Mouse (Mus musculus): ENCODE results near the gene Gm17402. TPM values are rescaled to one million over a fixed set of nuclear protein-coding genes. Genes with fewer than 3 reads are reported as not detected.
A peak's percentile ranks its signal among the peaks of the same experiment; 100 is the strongest.

Gene Gm17402
- polyA plus RNA-seq, 1 experiment from 2014 or later: not detected

DNA sequence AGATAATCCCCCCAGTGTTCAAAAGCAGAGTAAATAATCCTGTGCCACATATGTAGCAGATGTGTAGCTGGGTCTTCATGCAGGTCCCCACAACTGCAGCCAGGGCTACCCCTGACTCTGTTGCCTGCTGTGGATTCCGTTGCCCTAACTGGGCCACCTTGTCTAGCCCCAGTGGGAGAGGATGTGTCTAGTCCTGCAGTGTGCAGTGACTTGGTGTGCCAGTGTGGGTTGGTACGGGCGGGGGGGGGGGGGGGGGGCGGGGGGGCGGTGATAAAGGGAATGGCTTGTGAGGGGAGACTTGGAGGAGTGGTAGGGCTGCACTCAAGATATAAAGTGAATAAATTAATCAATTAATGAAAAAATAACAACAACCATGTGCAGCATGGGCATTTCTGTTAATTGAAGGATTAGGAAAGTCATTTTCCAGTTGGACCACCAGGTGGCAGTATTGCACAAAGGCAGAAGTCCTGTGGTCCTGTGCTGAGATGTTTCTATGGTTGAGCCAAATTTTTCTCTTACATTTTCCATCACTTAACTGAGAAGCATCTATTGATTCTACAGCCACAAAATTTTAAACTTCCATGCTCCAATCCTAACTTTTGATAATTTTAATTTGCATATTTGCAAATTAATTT, 22.7 kb downstream of the Gm17402 start:
- DNase-seq: no peak
- 21% methylated on average over 3 of the region's 5 CpGs for WGBS (ENCODE audit: insufficient replicate concordance)
- Histone ChIP-seq H3K36me3 (peaks cover 4% of the 10 kb centered on the region), H3K9me3 (replicated peaks) (no peaks in the 10 kb centered on the region), H3K27me3 (no peaks in the 10 kb centered on the region), H3K27ac (no peak overlapping the region), H3K4me2 (no peak overlapping the region), H3K9ac (no peak overlapping the region), H3K4me3 (replicated peaks) (no peak overlapping the region), H3K4me1 (replicated peaks) (no peaks in the 10 kb centered on the region)
- ATAC-seq (ENCODE audit: low read depth): no peak

DNA sequence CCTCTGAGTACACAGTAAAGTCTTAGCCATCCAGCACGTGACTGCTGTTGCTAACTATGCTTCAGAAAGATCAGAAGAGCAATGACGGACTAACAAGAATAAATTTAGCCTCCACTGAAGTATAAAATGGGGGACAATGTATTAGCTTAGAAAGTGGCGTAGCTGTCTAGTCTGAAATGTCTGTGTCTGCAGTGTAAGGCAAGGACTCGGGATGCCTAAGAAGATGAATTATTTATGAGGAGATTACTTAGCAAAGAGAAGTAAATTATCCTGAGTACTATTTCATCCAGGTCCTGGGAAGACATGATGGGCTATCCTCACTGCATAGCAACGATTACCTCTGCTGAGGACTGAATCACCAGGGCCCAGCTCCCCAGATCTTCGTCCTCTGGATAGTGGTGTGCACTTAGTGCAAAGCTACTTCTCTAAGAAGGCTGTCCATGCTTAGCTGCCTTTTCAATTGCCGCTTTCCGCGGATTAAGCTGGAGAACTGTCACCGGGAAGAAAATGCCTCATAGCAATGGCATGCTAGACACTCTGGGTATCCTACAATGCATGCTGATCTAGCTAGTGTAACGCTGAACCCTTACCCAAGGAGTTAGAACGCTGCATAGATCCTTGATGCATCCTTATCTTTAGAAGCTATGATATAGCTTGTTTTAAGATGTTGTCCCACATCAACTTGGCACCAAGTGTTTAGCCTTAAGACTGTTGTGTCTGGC, 23.4 kb downstream of the Gm17402 start:
- Histone ChIP-seq H3K27me3 (no peaks in the 10 kb centered on the region), H3K4me2 (no peak overlapping the region), H3K4me3 (replicated peaks) (no peak overlapping the region), H3K36me3 (no peaks in the 10 kb centered on the region), H3K9ac (no peak overlapping the region), H3K27ac (no peak overlapping the region), H3K9me3 (replicated peaks) (no peaks in the 10 kb centered on the region), H3K4me1 (replicated peaks) (no peaks in the 10 kb centered on the region)
- 76% methylated on average over 12 of the region's 12 CpGs for WGBS (ENCODE audit: insufficient replicate concordance)
- ATAC-seq (ENCODE audit: low read depth) (no peak), DNase-seq (no peak)

DNA sequence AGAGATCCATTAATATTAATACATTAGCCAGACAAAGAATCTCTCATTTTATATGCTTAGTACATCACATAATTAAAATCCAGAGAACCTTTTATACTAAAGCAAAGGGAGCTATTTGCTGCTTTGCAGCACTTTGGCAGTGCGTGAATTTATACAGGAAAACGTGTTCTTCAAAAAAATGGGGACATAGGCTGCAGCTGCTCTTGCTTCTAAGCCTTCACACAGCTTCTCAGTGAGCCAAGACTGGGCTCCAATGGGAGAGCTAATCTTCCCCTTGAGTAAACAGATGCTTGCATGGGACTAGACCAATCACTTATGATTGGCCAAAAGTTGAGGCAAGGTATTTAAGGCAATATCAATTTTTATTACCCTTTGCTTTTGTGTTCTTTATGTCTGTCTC, 28.3 kb downstream of the Gm17402 start:
- WGBS (ENCODE audit: insufficient replicate concordance): 63% methylated on average over 2 of the region's 2 CpGs

DNA sequence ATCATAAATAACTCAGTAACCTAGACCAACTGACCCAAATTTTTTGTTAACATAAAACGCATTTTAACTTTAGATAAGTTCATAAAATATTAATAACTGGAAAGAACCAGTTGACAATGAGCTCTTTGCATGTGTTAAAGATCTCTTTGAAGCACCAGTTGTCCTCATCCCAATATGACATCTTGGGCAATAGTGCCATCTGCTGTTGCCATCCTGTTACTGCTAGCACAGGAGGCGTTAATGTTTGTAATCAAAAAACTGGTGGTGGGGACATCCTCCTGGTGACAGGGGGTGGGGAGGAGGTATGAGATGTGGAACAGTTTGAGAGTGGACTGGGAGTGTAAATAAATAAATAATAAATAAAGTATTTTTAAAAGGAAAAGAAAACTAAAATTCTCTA, 30.4 kb downstream of the Gm17402 start:
- no peaks in the 10 kb centered on the region for H3K9me3 ChIP-seq (replicated peaks)
- 15% methylated on average over 2 of the region's 2 CpGs for WGBS (ENCODE audit: insufficient replicate concordance)
- DNase-seq: peak; percentile 12

More for the DNA sequence above, 28.3 kb downstream of the Gm17402 start:
- Histone ChIP-seq H3K36me3 (no peaks in the 10 kb centered on the region), H3K4me1 (replicated peaks) (no peaks in the 10 kb centered on the region), H3K27me3 (no peaks in the 10 kb centered on the region), H3K4me3 (replicated peaks) (no peak overlapping the region), H3K27ac (no peak overlapping the region), H3K4me2 (no peak overlapping the region), H3K9ac (no peak overlapping the region), H3K9me3 (replicated peaks) (no peaks in the 10 kb centered on the region)
- no peak for ATAC-seq (ENCODE audit: low read depth)
- DNase-seq: no peak

DNA sequence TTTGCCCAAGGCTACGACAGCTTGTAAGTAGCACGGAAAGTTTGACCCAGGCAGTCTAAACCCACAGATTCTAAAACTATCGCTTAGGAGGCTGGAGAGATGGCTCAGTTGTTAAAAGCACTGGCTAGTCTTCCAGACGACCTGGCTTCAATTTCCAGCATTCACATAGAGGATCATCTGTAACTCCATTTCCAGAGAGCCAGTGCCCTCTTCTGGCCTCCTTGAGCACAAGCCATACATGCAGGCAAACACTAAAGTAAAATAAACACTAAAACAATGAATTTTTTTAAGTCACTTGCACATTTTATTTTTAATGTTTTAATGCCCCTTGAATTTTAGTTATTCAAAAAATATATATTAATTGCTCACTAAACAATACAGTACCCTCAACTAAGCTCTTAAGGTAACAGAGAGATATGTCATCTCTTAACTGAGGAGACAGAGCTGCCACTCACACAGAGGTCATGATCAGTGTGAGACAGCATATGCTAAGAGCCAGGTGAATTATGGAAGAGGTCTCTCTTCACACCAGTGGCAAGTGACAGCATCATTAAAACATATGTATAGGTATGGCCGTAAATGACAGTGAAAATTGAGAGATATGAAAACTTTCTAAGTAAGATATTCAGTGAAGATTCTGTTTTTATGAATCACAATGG, 31.8 kb downstream of the Gm17402 start:
- 44% methylated on average over 5 of the region's 5 CpGs for WGBS (ENCODE audit: insufficient replicate concordance)
- ATAC-seq (ENCODE audit: low read depth): no peak

More for the DNA sequence above, 30.4 kb downstream of the Gm17402 start:
- Histone ChIP-seq H3K4me2 (no peak overlapping the region), H3K4me1 (replicated peaks) (no peaks in the 10 kb centered on the region), H3K36me3 (no peaks in the 10 kb centered on the region), H3K27me3 (no peaks in the 10 kb centered on the region), H3K27ac (no peak overlapping the region), H3K9ac (no peak overlapping the region), H3K4me3 (replicated peaks) (no peak overlapping the region)
- no peak for ATAC-seq (ENCODE audit: low read depth)

DNA sequence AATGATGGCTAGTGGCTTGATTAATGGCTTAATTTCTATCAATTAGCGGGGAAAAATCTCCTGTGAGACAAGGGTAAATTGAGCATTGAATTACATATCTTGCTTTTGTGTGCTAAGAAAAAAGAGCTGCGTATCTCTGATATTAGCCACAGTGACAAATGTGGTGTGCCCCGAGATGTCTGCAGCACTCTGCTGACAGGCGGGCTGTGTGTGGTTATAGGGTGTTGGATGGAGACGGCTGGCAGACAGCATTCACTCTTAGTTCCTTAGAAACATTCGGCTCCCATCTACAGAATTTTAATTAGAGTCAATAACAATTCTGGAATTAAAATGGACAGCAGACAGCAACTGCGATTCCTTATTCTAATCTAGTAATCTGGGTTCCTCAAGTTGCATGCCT, 34.0 kb downstream of the Gm17402 start:
- no peaks in the 10 kb centered on the region for H3K4me1 ChIP-seq (replicated peaks)
- DNase-seq (no peak), ATAC-seq (ENCODE audit: low read depth) (no peak)
- WGBS (ENCODE audit: insufficient replicate concordance): 70% methylated on average over 7 of the region's 7 CpGs
- no peak overlapping the region for H3K9ac ChIP-seq
- H3K9me3 ChIP-seq (replicated peaks): no peaks in the 10 kb centered on the region
- H3K27me3 ChIP-seq: no peaks in the 10 kb centered on the region
- H3K4me3 ChIP-seq (replicated peaks): no peak overlapping the region
- no peaks in the 10 kb centered on the region for H3K36me3 ChIP-seq
- H3K27ac ChIP-seq: no peak overlapping the region
- no peak overlapping the region for H3K4me2 ChIP-seq

More for the DNA sequence above, 31.8 kb downstream of the Gm17402 start:
- H3K9ac ChIP-seq: no peak overlapping the region
- H3K4me1 ChIP-seq (replicated peaks): no peaks in the 10 kb centered on the region
- H3K4me3 ChIP-seq (replicated peaks): no peak overlapping the region
- H3K9me3 ChIP-seq (replicated peaks): no peaks in the 10 kb centered on the region
- H3K27ac ChIP-seq: no peak overlapping the region
- no peaks in the 10 kb centered on the region for H3K36me3 ChIP-seq
- H3K27me3 ChIP-seq: no peaks in the 10 kb centered on the region
- no peak for DNase-seq
- H3K4me2 ChIP-seq: no peak overlapping the region

DNA sequence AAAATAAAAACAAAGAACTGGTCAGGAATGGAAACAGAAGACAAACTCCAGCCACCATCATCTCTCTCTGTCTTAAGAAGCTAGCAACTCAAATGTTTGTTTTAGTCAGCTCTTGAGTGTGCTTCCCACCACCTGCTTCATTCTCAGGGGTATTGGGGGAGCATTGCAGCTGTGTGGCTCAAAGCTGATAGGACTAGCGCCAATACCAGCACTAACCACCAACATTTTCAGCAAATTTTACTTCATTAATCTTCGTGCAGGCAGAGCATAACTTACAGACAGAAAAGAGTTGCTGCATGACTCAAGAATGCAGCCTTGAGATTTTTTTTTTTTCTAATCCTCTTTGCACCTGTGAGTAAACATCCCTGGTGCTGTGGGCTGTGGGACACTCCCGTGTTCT, 35.4 kb downstream of the Gm17402 start:
- 47% methylated on average over 3 of the region's 3 CpGs for WGBS (ENCODE audit: insufficient replicate concordance)
- H3K9ac ChIP-seq: no peak overlapping the region

DNA sequence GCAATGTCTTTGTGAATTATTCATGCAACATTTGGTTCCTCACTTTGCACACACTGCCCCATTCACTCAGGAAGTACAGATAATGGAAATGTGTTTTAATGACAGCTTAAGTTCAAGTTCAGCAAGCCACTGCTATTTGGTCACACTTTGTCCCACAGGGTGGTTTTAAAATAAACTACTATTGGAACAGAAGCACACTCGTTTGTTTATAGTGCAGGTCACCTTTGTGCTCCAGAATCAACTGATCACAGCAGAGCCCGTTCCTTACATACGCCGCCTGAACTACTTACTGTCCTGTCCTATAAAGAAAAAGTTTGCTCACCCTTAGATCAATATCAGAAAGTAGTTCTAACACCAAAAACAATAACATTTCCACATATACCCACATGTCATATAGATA, 52.5 kb downstream of the Gm17402 start:
- no peaks in the 10 kb centered on the region for H3K4me1 ChIP-seq (replicated peaks)
- no peaks in the 10 kb centered on the region for H3K36me3 ChIP-seq
- H3K9ac ChIP-seq: no peak overlapping the region
- 74% methylated on average over 4 of the region's 4 CpGs for WGBS (ENCODE audit: insufficient replicate concordance)
- H3K4me2 ChIP-seq: no peak overlapping the region
- no peaks in the 10 kb centered on the region for H3K9me3 ChIP-seq (replicated peaks)
- H3K27ac ChIP-seq: no peak overlapping the region
- DNase-seq (no peak), ATAC-seq (ENCODE audit: low read depth) (no peak)
- H3K4me3 ChIP-seq (replicated peaks): no peak overlapping the region
- no peaks in the 10 kb centered on the region for H3K27me3 ChIP-seq

More for the DNA sequence above, 35.4 kb downstream of the Gm17402 start:
- H3K27ac ChIP-seq: no peak overlapping the region
- H3K4me3 ChIP-seq (replicated peaks): no peak overlapping the region
- no peaks in the 10 kb centered on the region for H3K36me3 ChIP-seq
- no peak for DNase-seq
- no peak overlapping the region for H3K4me2 ChIP-seq
- ATAC-seq (ENCODE audit: low read depth): no peak
- no peaks in the 10 kb centered on the region for H3K4me1 ChIP-seq (replicated peaks)
- H3K9me3 ChIP-seq (replicated peaks): no peaks in the 10 kb centered on the region
- no peaks in the 10 kb centered on the region for H3K27me3 ChIP-seq

Other genes starting within 250 kb of the Gm17402 start
- gene Mlf1, start 1.1 kb downstream of the Gm17402 start, polyA plus RNA-seq (2015; fragmentation: Nextera tagmentation; extraction: Ambion mirVana): 1.6 and 2.7 TPM in 2 replicates
- 44.3 and 53.1 TPM in 2 replicates for gene Gfm1, start 54.9 kb upstream of the Gm17402 start, polyA plus RNA-seq (2015; fragmentation: Nextera tagmentation; extraction: Ambion mirVana)
- 12.0 and 13.6 TPM in 2 replicates for gene Lxn, start 88.8 kb upstream of the Gm17402 start, polyA plus RNA-seq (2015; fragmentation: Nextera tagmentation; extraction: Ambion mirVana)
- 2.0 TPM in 2 replicates for gene Rarres1, start 140.4 kb upstream of the Gm17402 start, polyA plus RNA-seq (2015; fragmentation: Nextera tagmentation; extraction: Ambion mirVana)
- gene Mfsd1, start 207.6 kb upstream of the Gm17402 start, polyA plus RNA-seq (2015; fragmentation: Nextera tagmentation; extraction: Ambion mirVana): 26.4 and 32.7 TPM in 2 replicates

All from liver, embryonic 13.5 days (tissue).